Mouse (Mus musculus): ENCODE results near the gene Thbs4.

Gene Thbs4

DNA sequence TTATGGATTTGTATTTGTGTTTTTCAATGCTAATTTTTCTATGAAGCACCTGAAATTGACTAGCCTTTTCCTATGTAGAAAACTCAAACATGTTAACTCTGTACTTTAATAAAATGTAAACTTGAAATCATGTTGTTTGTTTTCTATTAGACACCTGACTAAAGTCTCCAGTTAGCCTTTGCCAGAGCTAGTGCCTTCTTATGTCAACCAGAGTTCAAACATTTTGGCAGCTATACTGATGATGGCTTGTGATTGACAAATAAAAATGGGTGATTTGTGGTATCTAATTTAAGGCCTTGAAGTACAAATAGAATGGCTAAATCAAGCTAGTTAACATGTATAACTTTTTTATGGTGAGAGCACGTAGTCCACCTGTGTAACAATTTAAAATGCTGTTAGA lies 82.8 kb downstream of the Thbs4 start:
- no peak for DNase-seq

DNA sequence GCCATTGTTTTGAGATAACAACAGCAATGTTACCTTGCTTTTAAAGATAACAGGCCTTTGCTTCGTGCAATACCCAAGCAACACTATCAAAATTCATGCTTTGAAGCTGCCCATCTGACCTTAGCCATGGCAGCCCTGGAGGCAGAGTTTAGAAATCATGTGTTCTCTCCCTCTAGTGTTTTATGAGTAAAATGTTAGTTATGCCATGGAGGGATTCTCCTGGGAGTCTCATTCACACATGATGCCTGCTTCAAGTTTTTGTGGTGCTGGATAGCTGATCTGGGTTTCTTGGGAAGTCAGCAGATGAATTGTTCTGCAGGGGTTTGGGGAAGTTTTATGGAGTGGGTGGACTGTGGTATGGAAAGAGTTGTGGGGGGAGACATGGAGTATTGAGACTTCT lies 84.3 kb downstream of the Thbs4 start:
- no peak for DNase-seq

DNA sequence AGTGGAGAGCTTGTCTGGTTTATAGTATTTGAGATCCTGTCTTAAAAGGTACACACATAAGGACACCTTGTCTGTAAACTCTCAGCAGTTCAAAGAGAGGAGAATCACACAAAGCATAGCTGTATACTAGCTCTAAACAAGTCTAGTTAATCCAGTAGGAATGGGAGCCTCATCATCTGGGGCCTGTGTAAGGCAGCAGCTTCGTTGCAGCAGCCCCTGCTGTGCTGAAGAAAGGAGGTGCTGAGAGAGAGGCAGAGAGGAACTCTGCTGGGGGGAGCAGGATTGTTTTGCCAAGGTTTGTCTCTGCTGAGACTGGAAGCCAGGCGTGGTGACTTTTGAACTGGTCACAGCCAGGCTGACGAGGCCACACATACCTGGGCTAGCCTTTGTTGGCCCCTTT lies 85.1 kb downstream of the Thbs4 start:
- no peak for DNase-seq

DNA sequence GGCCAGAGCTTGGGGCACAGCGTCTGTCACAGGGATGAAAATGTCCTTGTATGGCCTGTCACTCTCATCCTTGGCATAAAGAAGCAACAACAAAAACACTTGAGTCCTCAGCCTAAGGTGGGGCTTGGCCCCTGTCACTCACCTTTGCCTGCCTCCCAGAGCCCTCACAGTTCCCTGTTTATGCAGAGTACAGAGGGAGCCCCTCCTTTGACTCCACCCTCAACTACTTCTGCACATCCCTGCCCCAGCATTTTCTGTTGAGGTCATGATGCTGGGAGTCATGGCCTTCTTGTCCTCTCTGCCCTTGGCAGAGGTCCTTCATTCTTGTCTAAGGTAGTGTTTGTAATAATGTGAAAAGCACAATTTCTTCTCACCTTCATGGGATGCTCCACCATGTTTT lies 86.2 kb downstream of the Thbs4 start:
- DNase-seq, result no peak

DNA sequence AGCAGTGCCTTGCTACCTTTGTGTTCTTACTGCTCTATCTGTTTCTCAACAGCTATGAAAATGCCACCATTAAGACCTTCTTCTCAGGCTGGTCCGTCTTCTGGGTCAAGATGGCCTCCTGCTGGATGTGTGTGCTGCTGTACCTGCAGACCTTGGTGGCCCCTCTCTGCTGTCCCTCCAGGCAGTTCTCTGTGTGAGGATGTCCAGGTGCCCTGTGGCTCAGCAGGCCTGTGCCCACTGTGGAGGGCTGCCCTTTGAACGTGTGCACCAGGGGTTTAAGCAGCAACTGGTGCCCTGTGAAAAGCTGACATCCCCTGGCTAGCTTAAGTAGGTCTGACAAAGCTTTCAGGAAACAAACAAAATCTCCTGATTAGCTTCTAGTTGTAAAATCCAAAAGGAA lies 86.7 kb downstream of the Thbs4 start:
- no peak for DNase-seq

DNA sequence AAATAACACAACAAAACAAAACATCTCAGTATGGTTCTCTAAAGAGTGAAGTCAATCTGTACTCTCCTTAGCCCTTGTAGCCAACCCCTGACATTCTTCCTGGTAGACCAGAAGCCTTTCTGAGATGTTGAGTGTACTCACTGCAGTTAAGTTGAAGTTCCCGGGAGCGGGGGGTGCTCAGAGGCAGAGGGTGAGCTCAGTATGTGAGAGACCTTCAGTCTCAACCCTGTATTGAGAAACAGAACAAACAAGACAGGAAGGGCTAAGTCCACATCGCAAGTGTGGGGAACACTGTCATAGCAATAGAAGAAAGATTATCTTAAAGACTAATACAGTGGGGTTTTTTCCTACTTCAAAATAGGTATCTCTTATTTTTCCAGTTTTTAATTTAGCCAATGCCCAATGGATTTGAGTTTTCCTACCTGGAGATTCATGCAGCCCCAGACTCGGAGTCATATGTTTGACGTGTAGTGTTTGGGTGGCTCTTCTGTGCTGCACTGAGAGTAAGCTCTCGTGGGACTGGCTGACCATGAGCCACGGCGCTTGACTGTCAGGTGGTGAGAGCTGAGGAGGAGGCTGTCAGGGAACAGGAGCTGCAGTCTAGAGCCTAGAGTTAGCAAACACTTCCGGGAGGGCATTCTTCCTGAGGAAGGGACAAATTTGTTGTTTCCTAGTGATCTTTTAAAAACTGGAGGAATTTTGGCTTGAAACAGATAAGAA lies 88.1 kb downstream of the Thbs4 start:
- no peak for DNase-seq

DNA sequence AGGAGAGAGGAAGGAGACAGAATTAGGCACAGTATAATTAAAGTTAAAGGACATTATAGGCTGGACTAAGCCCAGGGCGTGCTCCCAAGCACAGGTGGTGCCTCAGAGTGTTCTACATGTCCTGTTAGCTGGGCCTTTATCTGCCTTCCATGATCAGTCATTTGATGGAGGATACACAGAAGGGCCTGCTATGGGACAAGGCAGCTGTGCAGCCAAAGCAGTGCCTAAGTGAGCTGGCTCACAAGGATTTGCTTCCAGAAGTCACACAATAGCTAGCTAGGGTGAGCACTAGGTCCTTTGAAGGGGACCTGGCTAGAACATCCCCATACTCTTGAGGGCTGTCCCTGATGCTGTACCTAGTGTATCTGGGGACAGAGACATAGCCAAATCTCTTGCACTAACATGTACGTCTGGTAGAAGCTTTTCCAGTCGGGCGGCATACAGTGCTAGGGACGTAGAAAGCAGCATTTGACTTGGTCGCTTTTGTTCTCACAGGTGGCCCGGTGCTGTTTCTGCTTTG lies 89.5 kb downstream of the Thbs4 start:
- DNase-seq, result no peak

DNA sequence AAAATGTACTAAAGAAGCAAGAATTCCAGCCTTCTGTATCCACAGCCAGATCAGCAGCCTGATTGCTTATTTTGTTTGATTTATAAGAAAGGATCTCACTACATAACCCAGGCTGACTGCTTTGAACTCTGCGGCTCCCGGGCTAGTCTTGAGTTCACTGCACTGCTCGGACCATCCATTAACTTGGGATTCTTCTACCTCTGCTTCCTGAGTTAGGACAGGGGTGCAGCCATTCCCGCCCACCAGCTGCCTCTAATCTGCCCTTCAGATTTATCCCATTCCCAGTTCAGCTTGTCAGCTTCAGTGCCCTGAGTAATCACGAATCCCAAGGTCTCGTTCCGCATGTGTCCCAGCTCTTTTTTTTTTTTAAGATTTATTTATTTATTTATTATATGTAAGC lies 90.4 kb downstream of the Thbs4 start:
- no peak for DNase-seq

DNA sequence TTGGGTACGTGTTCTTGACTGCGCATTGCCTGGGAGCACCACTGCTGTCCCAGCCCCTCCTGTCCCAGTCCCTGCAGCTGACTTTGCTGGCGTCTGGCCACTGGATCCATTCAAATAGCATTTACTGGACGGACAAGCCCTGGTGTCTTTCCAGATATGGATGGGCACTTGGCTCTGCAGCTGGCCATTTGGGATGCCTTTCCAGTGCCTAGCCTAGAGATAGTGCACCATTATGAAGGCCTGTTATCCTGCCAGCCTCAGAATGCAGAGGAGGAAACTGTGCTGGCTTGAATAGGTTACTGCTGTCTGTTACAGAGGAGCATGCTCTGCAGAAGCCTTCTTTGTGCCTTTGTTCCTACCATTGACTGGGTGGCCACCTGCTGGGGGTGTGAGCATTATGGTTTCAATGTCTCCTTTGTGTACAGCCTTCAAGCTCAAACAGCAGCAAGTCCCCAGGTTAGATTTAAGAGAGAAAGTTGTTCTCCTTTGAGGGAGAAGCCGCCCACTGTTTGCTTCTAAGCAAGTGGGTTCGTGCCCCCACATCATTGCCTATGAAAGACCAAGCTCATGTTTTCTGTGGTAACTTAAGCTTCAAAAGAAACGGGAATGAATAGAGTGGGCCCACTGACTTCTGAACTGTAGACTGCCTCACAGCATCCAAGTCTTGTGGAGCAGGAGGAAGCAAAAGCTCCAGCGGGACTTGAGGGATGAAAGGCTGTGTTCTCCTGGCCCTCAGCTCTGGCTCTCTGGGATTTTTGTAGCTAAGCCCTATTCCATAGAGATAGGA lies 91.2 kb downstream of the Thbs4 start:
- no peak for DNase-seq

DNA sequence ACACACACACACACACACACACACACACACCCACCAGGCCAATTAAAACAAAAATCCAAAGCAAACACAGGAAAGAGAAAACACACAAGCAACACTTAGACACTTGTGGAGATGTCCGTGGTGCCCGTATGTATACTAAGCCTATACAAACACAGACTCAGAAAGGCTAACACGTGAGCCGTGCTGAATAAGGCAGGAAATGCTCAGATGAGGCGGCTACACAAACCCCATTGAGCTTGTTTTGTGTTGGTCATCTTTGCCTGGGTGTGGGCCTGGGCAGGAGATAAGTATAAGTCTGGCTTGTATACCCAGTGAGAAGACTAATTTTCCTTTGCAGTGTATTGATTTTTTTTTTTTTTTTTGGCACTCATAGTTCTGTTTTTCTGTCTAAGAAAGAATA lies 92.6 kb downstream of the Thbs4 start:
- no peak for DNase-seq

All from spleen, adult 18-20 months (tissue).